Mouse (Mus musculus): ENCODE measurements around the gene Spag9. TPM values are rescaled to one million over a fixed set of nuclear protein-coding genes. Genes with fewer than 3 reads are reported as not detected.

Gene Spag9
- polyA plus RNA-seq, 1 experiment from 2014 or later: 40.4 TPM

GRCm38 (mm10) chr11:94150519-94151470, 154.9 kb downstream of the Spag9 start:
- Histone ChIP-seq H3K36me3 (ENCODE audit: control insufficient read depth, insufficient read depth, low read length) (no peaks in the 10 kb centered on the region), H3K9me3 (replicated peaks; ENCODE audit: control insufficient read depth, low read length) (no peaks in the 10 kb centered on the region), H3K4me3 (ENCODE audit: low read depth, low read length) (no peak overlapping the region), H3K27me3 (ENCODE audit: control insufficient read depth, insufficient read depth, low read length) (peaks cover 5% of the 10 kb centered on the region; the same call in 1 of the 2 replicates), H3K4me1 (ENCODE audit: control insufficient read depth, insufficient read depth, low read length) (peaks cover 4% of the 10 kb centered on the region; the same call in 1 of the 2 replicates), H3K9ac (ENCODE audit: low read depth, low read length) (no peak overlapping the region), H3K4me2 (peak overlapping the region; percentile 18; the same call in 1 of the 2 replicates), H3K27ac (ENCODE audit: low read depth, low read length) (no peak overlapping the region)
- no peak for ATAC-seq (replicated peaks; ENCODE audit: insufficient number of reproducible peaks, low FRiP score, low TSS enrichment)
- WGBS (ENCODE audit: insufficient replicate concordance): 26% methylated on average over 25 of the region's 25 CpGs

DNA sequence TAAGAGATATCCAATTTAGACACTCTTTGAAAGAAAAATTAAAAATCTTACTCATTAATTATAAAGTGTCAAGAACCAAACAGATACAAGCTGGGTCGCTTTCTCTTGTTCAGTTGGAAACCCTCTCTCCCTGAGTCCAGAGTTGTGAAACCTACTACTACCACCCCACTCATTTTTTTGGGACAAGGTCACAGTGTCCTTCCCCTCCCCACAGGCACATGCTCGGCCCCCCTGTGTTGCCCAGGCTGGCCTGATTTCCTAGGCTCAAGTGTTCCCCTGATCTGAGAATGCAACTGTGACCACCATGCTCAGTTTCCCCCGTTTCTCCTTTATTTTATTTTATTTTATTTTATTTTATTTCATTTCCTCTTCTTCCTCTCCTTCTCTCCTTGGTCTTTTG, 158.3 kb downstream of the Spag9 start:
- Histone ChIP-seq H3K36me3 (ENCODE audit: control insufficient read depth, insufficient read depth, low read length) (no peaks in the 10 kb centered on the region), H3K4me1 (ENCODE audit: control insufficient read depth, insufficient read depth, low read length) (peaks cover 10% of the 10 kb centered on the region; the same call in 1 of the 2 replicates), H3K4me2 (no peak overlapping the region), H3K27me3 (ENCODE audit: control insufficient read depth, insufficient read depth, low read length) (peaks cover 5% of the 10 kb centered on the region; the same call in 1 of the 2 replicates), H3K9ac (ENCODE audit: low read depth, low read length) (no peak overlapping the region), H3K27ac (ENCODE audit: low read depth, low read length) (no peak overlapping the region), H3K4me3 (ENCODE audit: low read depth, low read length) (no peak overlapping the region), H3K9me3 (replicated peaks; ENCODE audit: control insufficient read depth, low read length) (no peaks in the 10 kb centered on the region)
- ATAC-seq (replicated peaks; ENCODE audit: insufficient number of reproducible peaks, low FRiP score, low TSS enrichment): no peak
- 77% methylated on average over 3 of the region's 3 CpGs for WGBS (ENCODE audit: insufficient replicate concordance)

DNA sequence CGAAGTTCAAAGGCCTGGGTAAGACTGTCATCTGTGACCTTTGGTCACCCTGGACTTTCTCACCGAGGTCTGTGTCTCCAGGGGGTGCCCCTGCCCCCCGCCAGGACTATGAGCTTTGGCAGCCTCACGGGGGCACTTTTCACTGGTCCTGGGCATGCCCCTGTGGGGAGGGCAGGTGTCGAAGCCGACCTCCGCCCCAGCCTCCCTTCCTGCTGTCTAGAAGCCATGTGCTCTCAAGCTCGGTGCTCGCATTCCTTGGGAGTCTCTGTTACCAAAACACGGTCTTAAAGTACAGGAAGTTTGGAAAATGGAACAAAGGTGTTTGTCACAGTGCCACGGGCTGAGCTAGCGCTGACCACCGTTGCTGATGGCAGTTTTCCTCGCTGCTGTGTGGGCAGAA, 162.6 kb downstream of the Spag9 start:
- no peak overlapping the region for H3K4me2 ChIP-seq
- H3K27me3 ChIP-seq (ENCODE audit: control insufficient read depth, insufficient read depth, low read length): no peaks in the 10 kb centered on the region
- no peaks in the 10 kb centered on the region for H3K36me3 ChIP-seq (ENCODE audit: control insufficient read depth, insufficient read depth, low read length)
- H3K9ac ChIP-seq (ENCODE audit: low read depth, low read length): no peak overlapping the region
- H3K27ac ChIP-seq (ENCODE audit: low read depth, low read length): no peak overlapping the region
- ATAC-seq (replicated peaks; ENCODE audit: insufficient number of reproducible peaks, low FRiP score, low TSS enrichment): no peak
- WGBS (ENCODE audit: insufficient replicate concordance): 44% methylated on average over 14 of the region's 14 CpGs
- H3K4me1 ChIP-seq (ENCODE audit: control insufficient read depth, insufficient read depth, low read length): peaks cover 26% of the 10 kb centered on the region
- H3K9me3 ChIP-seq (replicated peaks; ENCODE audit: control insufficient read depth, low read length): no peaks in the 10 kb centered on the region
- no peak overlapping the region for H3K4me3 ChIP-seq (ENCODE audit: low read depth, low read length)

- Histone ChIP-seq H3K4me2 (no peak overlapping the region), H3K9ac (ENCODE audit: low read depth, low read length) (no peak overlapping the region), H3K27me3 (ENCODE audit: control insufficient read depth, insufficient read depth, low read length) (no peaks in the 10 kb centered on the region), H3K36me3 (ENCODE audit: control insufficient read depth, insufficient read depth, low read length) (no peaks in the 10 kb centered on the region), H3K4me1 (ENCODE audit: control insufficient read depth, insufficient read depth, low read length) (peaks cover 26% of the 10 kb centered on the region), H3K9me3 (replicated peaks; ENCODE audit: control insufficient read depth, low read length) (no peaks in the 10 kb centered on the region), H3K4me3 (ENCODE audit: low read depth, low read length) (no peak overlapping the region), H3K27ac (ENCODE audit: low read depth, low read length) (no peak overlapping the region)
- no peak for ATAC-seq (replicated peaks; ENCODE audit: insufficient number of reproducible peaks, low FRiP score, low TSS enrichment)
- WGBS (ENCODE audit: insufficient replicate concordance): 57% methylated on average over 14 of the region's 14 CpGs
Observed at GRCm38 (mm10) chr11:94159066-94159880, 163.4 kb downstream of the Spag9 start.

DNA sequence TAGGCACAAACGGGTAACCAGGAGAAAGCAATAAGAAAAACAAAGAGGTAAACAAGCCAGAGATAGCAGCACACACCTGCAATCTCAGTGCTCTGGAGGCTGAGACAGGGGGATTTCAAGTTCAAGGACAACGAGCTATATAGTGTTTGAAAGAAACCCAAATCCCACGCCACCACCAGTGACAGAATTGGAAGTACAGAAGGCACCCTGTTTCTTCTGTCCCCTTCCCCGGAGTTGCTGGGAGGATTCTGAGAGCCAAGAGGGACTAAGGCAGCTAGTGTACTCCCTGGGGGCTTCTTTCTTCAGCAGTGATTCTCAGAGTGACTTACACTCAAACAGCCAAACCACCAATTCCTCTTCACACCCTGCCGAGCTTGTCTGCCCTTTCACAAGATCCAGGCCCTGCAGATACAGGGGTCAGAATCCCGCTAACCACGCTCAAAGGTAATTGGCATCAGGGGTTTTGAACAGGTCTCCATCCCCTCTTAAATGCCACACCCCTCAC, 164.1 kb downstream of the Spag9 start:
- Histone ChIP-seq H3K4me2 (peak overlapping the region; percentile 51), H3K27me3 (ENCODE audit: control insufficient read depth, insufficient read depth, low read length) (no peaks in the 10 kb centered on the region), H3K9me3 (replicated peaks; ENCODE audit: control insufficient read depth, low read length) (no peaks in the 10 kb centered on the region), H3K4me1 (ENCODE audit: control insufficient read depth, insufficient read depth, low read length) (peaks cover 26% of the 10 kb centered on the region), H3K27ac (ENCODE audit: low read depth, low read length) (peak overlapping the region; percentile 54; the same call in 1 of the 2 replicates), H3K4me3 (ENCODE audit: low read depth, low read length) (peak overlapping the region; percentile 6; the same call in 1 of the 2 replicates), H3K36me3 (ENCODE audit: control insufficient read depth, insufficient read depth, low read length) (no peaks in the 10 kb centered on the region), H3K9ac (ENCODE audit: low read depth, low read length) (no peak overlapping the region)
- ATAC-seq (replicated peaks; ENCODE audit: insufficient number of reproducible peaks, low FRiP score, low TSS enrichment): no peak
- WGBS (ENCODE audit: insufficient replicate concordance): 51% methylated on average over 7 of the region's 7 CpGs

- Histone ChIP-seq H3K4me1 (ENCODE audit: control insufficient read depth, insufficient read depth, low read length) (peaks cover 26% of the 10 kb centered on the region), H3K4me3 (ENCODE audit: low read depth, low read length) (peak overlapping the region; percentile 6; the same call in 1 of the 2 replicates), H3K4me2 (peak overlapping the region; percentile 51), H3K9me3 (replicated peaks; ENCODE audit: control insufficient read depth, low read length) (no peaks in the 10 kb centered on the region), H3K27ac (ENCODE audit: low read depth, low read length) (peak overlapping the region; percentile 54), H3K27me3 (ENCODE audit: control insufficient read depth, insufficient read depth, low read length) (no peaks in the 10 kb centered on the region), H3K9ac (ENCODE audit: low read depth, low read length) (peak overlapping the region; percentile 34; the same call in 1 of the 2 replicates), H3K36me3 (ENCODE audit: control insufficient read depth, insufficient read depth, low read length) (no peaks in the 10 kb centered on the region)
- 8% methylated on average over 23 of the region's 23 CpGs for WGBS (ENCODE audit: insufficient replicate concordance)
- peak; percentile 68 for ATAC-seq (replicated peaks; ENCODE audit: insufficient number of reproducible peaks, low FRiP score, low TSS enrichment)
Observed at GRCm38 (mm10) chr11:94160443-94161266, 164.8 kb downstream of the Spag9 start.

- peaks cover 26% of the 10 kb centered on the region for H3K4me1 ChIP-seq (ENCODE audit: control insufficient read depth, insufficient read depth, low read length)
- WGBS (ENCODE audit: insufficient replicate concordance): 44% methylated on average over 8 of the region's 9 CpGs
- H3K9me3 ChIP-seq (replicated peaks; ENCODE audit: control insufficient read depth, low read length): no peaks in the 10 kb centered on the region
- no peak overlapping the region for H3K9ac ChIP-seq (ENCODE audit: low read depth, low read length)
- no peaks in the 10 kb centered on the region for H3K36me3 ChIP-seq (ENCODE audit: control insufficient read depth, insufficient read depth, low read length)
- no peaks in the 10 kb centered on the region for H3K27me3 ChIP-seq (ENCODE audit: control insufficient read depth, insufficient read depth, low read length)
- peak overlapping the region; percentile 51 for H3K4me2 ChIP-seq
- no peak overlapping the region for H3K4me3 ChIP-seq (ENCODE audit: low read depth, low read length)
- ATAC-seq (replicated peaks; ENCODE audit: insufficient number of reproducible peaks, low FRiP score, low TSS enrichment): peak; percentile 25; the same call in 1 of the 2 replicates
- H3K27ac ChIP-seq (ENCODE audit: low read depth, low read length): peak overlapping the region; percentile 16; the same call in 1 of the 2 replicates
Observed at GRCm38 (mm10) chr11:94161267-94161646, 165.4 kb downstream of the Spag9 start.

All from heart, embryonic 11.5 days (tissue).